In the genomic region with DNA sequence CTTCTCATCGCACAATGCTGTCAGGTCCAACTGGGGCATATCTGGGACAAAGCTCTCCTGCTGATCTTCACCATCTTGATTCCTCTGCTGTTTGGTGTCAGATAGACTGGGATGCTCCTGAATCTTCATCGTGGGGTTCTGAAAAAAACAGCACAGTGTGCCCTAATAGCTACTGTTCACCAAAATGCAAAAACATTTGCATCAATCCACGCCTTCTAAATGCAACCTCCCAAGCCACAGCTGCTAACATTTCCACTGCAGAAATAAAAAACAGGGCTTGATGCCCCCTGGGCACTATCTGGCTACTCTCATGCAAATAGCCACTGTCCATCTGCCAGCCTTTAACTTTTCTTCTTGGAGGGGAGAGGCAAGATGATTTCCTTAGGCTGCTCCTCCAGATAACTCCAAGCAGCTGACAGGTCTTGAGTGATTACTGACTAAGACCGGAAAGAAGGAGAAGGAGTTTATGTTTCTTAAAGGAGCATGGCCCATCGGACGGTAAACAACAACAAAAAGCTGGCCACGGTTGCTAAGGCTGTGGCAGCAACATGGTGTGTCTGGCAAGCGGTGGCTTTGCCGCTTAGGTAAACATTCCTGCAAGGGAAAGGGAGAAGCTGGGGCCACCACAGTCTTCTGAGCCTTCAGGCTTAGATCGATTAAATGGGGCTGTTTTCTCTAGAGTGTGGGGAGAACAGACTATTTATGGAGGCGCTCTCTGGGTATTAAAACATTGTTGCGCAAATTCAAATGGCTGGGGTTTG, we compare ENCODE assay signal across 9 mouse cellular contexts. TPM values are rescaled to one million over a fixed set of nuclear protein-coding genes. Genes with fewer than 3 reads are reported as not detected.
DNase-seq lines count a peak whose midpoint lies in the region; TF ChIP-seq lines count a peak whose summit lies in the region.
"Had no signal": no experiment of that assay in that cellular context is flagged by ENCODE, and none has a peak within 500 bp of the region (broad histone marks: within the 10 kb centered on the region; RNA-seq: fewer than 3 reads in every experiment).

No protein-coding gene starts in this region.

- TF ChIP-seq POLR2A in spleen, adult 2 months (IDR thresholded peaks at IDR 0.05; ENCODE audit: low read depth, low read length): no peak

- intact Hi-C loops in gastrocnemius, adult 2 months (cut with DNase I): no loop called here

- peak overlapping the region; percentile 53 for H3K4me3 ChIP-seq in gastrocnemius, adult 2 months
- H3K4me3 ChIP-seq in spleen, adult 2 months (ENCODE audit: extremely low read depth, insufficient read depth, insufficient read length): no peak overlapping the region
- no peak overlapping the region; the same call in 1 of the 2 replicates for H3K4me3 ChIP-seq in limb, embryonic 10.5 days

- no peaks in the 10 kb centered on the region for H3K36me3 ChIP-seq in spleen, adult 2 months (ENCODE audit: control insufficient read depth, insufficient read depth, low read length)
- no peaks in the 10 kb centered on the region for H3K36me3 ChIP-seq in limb, embryonic 10.5 days

- H3K4me1 ChIP-seq in spleen, adult 2 months (ENCODE audit: control insufficient read depth, insufficient read depth, insufficient read length): no peaks in the 10 kb centered on the region
- peaks cover 10% of the 10 kb centered on the region for H3K4me1 ChIP-seq in limb, embryonic 10.5 days

- H3K27ac ChIP-seq in gastrocnemius, adult 2 months: peak overlapping the region; percentile 74
- H3K27ac ChIP-seq in spleen, adult 2 months (ENCODE audit: insufficient read depth, low read length): peak overlapping the region; percentile 55; the same call in 1 of the 2 replicates
- H3K27ac ChIP-seq in limb, embryonic 10.5 days: peak overlapping the region; percentile 30; the same call in 1 of the 2 replicates

- no peaks in the 10 kb centered on the region for H3K9me3 ChIP-seq in limb, embryonic 10.5 days (replicated peaks)

- no peak for TF ChIP-seq CTCF in gastrocnemius, adult 2 months (IDR thresholded peaks at IDR 0.05)
- TF ChIP-seq CTCF in spleen, adult 2 months (IDR thresholded peaks at IDR 0.05; ENCODE audit: extremely low read depth, insufficient read depth, insufficient read length, insufficient replicate concordance): no peak

- DNase-seq in gastrocnemius, adult 2 months: no peak
- no peak for DNase-seq in gastrocnemius, postnatal 4 days (ENCODE audit: low spot score in 2 of 2)
- no peak for DNase-seq in spleen, adult 2 months (ENCODE audit: low read depth in 1 of 2, low spot score in 2 of 2)
- DNase-seq in spleen, adult 12 weeks (ENCODE audit: low spot score): no peak
- DNase-seq in limb, embryonic 10.5 days (ENCODE audit: low spot score): no peak
- no peak for DNase-seq in testis, postnatal 14 days (ENCODE audit: low spot score)
- DNase-seq in adrenal gland, adult 2 months: no peak
- DNase-seq in adrenal gland, adult (ENCODE audit: inconsistent age in 2 of 2, low spot score in 1 of 2): no peak
- DNase-seq: kidney, postnatal 10 days had no signal

- WGBS in spleen, adult 2 months: 65% methylated on average over 12 of the region's 12 CpGs
- WGBS in limb, embryonic 10.5 days: 27% methylated on average over 12 of the region's 12 CpGs

- H3K27me3 ChIP-seq in spleen, adult 2 months (ENCODE audit: control insufficient read depth, insufficient read depth, low read length): no peaks in the 10 kb centered on the region
- no peaks in the 10 kb centered on the region for H3K27me3 ChIP-seq in limb, embryonic 10.5 days (ENCODE audit: low read depth, poor library complexity, severe bottlenecking)

RNA-seq across cellular contexts. Expression of gene Nap1l5, which starts 58.4 kb away (rescaled TPM):
- under 1 TPM; 0.15 to 0.20 TPM for total RNA-seq in gastrocnemius, adult 2 months (2021)
- total RNA-seq in gastrocnemius, postnatal 4 days (2021): under 1 TPM; 0.65 to 0.93 TPM
- 0.72 and 1.1 TPM in 2 replicates for polyA plus RNA-seq in spleen, adult 2 months (2012; rRNA removed)
- polyA plus RNA-seq in limb, embryonic 10.5 days (2016; fragmentation: Nextera tagmentation; extraction: Ambion mirVana): 1.9 and 3.7 TPM in 2 replicates
- total RNA-seq in adrenal gland, adult 2 months (2021): 10 to 100 TPM; 26.0 to 34.5 TPM
- 7.4 and 15.8 TPM in 2 replicates for polyA plus RNA-seq in adrenal gland, adult 2 months (2012; rRNA removed)

RNA-seq across cellular contexts. Expression of gene Fam13a, which starts 59.1 kb away (rescaled TPM):
- 10 to 100 TPM in 1 of 2 experiments, 1 to 10 TPM in 1; 7.6 to 12.6 TPM for total RNA-seq in gastrocnemius, adult 2 months (2021)
- 10 to 100 TPM; 11.9 to 13.2 TPM for total RNA-seq in gastrocnemius, postnatal 4 days (2021)
- polyA plus RNA-seq in spleen, adult 2 months (2012; rRNA removed): 0.78 and 0.89 TPM in 2 replicates
- 2.5 and 3.0 TPM in 2 replicates for polyA plus RNA-seq in limb, embryonic 10.5 days (2016; fragmentation: Nextera tagmentation; extraction: Ambion mirVana)
- 10 to 100 TPM; 42.2 to 73.3 TPM for total RNA-seq in adrenal gland, adult 2 months (2021)
- 6.7 and 7.9 TPM in 2 replicates for polyA plus RNA-seq in adrenal gland, adult 2 months (2012; rRNA removed)

Comparison
In these comparisons a context has a peak if more than half of its experiments do, and no peak if none do; other contexts are left out.
1. RNA of gene Nap1l5, which starts 58.4 kb away (total RNA-seq): 26.0 to 34.5 TPM in adrenal gland, adult 2 months; 0.65 to 0.93 TPM in gastrocnemius, postnatal 4 days and 0.15 to 0.20 TPM in gastrocnemius, adult 2 months; every median in the first group is over 10 times any median in the second.
2. Peak in every context shown above with its lines, with median percentiles within 50 percentile points of each other: H3K27ac ChIP-seq.